Mouse (Mus musculus) naive thymus-derived CD4-positive, alpha-beta T cell, adult 2 months (primary cell): ENCODE measurements around the gene Rpa1.
"Not testable (repeated sequence)": the region's sequence is repeated elsewhere in the genome, so short reads cannot be mapped to it uniquely, and the experiment has no call there.

Source experiments
- DNase-seq: peaks from one replicate; pipeline ENCODE4 v3.0.0-alpha.2; 2011; ENCODE audit warnings: low read depth

The Rpa1 gene

DNA sequence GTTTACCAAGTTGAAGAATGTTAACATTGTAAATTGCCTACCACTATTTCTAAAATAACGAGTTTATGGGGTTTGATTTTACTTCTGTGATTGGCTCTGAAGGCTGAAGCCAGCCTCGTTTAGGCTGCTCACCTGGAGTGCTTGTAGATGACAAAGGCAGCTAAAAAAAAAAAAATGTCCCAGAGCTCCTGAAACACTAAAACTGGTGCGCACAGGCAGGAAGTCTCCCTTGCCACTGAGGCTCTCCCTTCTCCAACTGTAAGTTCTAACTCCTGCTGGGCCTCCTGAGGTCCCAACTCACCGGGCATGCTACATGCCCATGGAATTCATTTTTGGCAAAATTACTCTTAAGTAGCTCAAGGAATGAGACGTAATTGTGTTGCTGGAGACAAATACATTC, 28.9 kb downstream of the Rpa1 start:
- DNase-seq: no peak

DNA sequence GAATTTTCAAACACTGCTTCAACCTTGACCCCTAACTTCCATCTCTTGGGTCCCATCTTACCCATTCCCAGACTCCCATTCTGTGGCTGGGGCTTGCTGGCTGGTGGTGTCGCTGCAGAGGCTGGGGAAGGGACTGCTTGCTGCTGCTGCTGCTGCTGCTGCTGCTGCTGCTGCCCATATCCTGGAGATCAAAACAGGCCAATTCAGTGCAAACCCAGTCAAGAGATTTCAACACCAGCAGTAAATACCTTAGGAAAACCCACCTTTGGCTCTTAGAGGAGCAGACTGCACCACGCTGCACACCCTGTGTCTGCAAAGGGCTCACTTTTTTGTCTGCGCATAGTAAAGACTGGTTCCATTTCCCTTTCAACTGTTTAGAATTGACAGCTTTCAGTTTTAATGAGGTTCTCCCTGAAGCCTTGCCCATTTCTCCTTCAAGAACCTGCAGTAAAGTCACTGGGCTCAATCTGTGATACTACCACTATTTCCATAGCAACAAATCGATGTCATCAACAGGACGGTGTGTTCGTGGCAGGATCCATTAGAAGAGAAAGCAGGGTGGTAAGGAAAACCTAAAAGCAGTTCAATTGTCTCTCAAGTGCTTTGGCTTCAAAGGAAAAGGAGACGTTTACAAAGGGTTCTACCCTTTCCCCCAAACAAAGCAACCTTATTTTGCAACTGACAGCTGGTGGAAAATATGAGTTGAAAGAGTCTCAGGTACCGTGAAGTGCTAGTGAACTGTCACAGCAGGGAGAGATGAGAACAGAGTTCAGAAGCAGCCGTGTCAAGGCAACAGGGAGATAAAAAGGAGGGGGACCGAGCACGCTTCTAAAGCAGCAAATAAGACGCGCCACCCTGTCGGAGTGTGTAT, 29.5 kb downstream of the Rpa1 start:
- DNase-seq: peak; percentile 91

DNA sequence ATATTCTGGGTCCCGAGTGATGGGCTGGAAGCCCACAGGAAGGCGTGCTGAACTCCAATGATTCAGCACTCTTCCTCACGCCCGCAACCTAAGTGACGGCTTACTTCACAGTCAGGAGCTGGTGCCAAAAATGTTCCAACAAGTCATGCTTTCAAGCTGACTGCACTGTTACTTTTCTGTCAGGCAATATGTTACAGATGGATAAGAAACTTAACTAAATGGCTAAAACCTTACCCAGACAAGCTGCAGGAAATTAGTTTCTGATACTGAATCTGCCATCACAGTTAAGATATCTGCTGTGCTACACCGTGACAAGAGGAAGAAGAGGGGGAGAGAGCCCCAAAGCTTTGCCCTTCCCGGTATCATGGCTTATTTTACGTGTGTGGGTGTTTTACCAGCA, 34.3 kb downstream of the Rpa1 start:
- DNase-seq: no peak

DNA sequence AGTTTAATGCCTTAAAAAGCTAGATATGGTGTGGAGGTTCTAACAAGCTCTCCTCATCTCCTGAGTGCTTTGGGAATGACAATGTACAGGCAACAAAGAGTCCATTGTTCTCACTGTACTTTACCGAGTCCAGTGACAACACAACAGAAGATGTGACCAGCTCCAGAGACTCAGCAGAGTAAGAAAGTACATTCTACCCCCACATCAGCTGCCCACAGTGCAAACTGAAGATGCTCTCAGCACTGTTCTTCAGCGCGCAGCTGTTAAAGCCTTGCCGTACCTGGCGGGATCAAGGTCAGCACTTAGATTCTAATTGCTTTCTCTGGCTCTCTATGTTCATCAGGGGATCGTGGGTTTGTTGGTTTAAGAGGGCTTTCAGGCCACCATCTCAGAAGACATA, 36.4 kb downstream of the Rpa1 start:
- DNase-seq: no peak

DNA sequence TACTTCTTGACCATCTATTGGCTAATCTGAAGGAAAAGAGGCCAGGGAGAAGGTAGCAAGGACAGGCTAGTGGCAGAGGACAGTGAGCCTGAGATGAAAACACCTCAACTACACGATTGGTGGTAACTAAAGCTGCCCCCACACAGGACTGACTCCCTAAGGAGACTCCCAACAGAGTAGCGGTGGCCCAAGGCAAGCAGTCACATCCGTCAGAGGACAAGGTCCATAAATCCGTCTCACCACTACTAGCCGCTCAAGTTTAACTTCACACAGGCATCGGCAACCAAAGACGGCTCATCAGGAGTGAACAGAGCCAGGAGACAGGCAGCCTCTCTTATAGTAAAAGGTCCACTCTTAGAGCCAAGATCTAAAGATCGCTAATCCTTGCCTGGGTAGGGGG, 37.3 kb downstream of the Rpa1 start:
- DNase-seq: no peak

DNA sequence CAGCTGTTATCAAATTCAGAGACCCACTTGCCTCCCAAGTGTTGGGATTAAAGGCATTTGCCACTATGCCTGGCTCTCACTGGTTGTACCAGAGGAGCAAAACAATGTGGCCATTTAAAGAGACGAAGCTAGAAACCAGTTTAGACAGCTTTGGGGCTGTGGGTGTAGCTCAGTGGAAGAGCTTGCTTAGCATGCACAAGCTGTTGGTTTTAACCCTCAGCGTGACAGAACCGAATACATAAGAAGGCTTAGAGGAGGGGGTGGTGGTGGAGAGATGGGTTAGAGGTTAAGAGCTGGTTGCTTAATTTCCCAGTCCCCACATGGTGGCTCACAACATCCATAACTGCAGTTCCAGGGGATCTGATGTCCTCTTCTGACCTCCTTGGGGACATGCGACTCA, 39.5 kb downstream of the Rpa1 start:
- no peak for DNase-seq

DNA sequence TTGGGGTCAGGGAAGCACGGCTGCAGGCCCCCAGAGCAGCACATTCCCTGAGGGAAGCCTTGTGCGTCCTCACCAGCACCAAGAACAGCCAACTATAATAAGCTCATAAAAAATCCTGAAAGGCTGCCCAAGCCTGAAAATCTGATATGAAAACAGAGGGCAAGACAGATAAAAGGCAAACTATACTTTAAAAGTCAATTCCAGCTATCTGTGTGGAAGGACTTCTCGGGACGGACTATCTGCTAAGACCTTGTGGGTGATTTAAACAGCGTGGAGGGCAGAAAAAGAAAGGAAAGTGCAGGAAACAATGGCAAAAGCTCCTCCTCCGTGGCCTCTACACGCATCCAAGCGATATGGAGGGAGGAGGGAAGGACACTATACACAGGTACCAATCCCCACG, 43.3 kb downstream of the Rpa1 start:
- no peak for DNase-seq

DNA sequence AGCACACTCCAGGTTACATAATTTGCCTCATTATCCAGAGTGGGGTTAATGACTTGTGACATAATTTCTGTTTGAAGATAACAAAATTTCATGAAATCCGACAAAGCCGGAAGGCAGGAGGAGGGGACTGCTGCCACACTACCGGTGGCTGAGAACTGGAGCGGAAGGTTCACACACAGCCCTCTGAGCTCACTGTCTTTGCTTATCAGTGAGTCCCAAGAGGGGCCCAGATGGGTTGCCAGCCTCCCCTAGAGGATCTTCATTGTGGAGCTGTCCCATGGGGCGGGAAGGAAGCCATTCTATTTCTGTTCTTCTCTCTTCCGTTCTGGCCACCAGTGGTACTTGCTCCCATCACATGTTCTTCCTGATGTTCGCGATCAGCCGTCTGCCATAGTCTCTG, 47.2 kb downstream of the Rpa1 start:
- DNase-seq: no peak

DNA sequence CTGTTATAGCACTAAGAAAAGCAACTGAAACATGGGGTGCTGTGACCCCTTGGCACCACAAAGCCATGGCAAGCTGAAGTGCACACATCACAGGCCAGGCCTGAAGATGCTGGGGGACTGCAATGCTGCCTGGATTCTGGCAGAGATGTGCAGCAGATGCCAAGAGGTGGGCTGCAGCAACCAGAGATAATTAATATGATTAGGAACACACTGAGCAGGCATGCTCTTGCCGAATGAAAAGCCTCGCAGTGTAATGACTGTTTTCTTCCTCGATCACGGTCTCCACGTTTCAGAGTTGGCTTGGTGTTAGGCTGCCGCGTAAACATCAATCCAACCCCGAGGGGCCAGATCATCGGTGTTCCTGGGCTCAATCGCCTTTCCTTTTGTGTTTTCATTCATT, 48.3 kb downstream of the Rpa1 start:
- no peak for DNase-seq

DNA sequence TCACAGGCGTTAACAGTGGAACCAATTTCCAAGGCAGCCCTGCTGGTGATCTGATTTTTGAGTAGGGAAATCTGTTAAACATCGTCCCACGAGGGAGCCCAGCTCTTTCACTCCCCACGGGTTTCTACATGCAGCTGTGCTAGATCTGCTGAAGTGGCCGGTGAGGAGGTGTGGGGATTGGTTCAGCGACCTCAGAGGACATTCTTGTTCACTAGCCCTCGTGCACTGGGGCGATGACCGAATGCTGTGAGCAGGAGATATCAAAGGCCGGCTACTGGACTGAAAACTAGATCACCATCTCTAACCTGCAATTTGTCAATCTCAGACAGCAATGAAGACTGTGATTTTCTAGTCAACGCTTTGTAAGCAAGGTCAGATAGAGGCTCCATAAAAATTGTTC, 49.6 kb downstream of the Rpa1 start:
- DNase-seq: no peak

DNA sequence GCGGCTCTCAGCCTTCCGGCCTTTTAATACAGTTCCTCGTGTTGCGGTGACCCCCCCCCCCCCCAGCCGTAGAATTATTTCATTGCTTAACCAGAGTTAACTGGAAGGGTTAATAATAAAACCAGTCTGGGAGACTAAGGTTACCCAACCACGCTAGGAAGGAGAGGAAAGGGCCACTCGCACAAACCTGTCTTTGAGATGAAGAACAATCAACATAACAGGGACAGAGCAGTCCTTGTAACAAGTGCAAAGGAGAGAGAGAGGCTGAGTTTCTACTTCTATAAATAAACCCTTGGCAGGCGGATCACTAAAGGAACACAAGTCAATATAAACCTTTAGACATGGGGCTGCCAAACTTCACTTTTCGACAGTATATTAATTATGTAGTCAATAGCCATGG, 50.5 kb downstream of the Rpa1 start:
- no peak for DNase-seq

DNA sequence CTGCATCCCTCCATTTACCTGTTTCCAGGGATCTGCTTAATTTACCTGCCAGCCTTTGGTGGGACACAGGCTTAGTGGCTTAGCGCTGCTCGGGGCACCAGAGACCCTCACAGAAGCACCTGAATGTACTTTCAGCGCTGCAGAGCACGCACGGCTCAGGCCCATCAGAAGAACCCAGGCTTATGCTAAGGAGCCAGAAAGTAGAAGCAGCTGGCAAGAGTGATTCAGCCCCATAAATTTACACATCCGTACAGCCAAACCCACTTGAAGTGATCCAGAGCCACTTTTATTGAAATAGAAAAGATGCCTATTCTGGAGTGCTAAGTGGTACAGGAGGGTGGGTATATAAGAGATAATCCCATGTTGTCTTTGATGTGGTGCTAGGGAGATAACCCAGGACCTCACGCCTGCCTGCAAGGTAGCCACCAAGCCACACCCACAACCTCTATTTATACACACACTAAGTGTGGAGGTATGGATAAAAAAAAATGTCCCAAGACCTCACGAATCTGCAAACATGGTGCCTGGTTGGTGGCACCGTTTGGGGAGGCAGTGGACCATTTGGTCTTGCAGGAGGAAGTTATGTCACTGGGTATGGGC, 51.6 kb downstream of the Rpa1 start:
- no peak for DNase-seq

DNA sequence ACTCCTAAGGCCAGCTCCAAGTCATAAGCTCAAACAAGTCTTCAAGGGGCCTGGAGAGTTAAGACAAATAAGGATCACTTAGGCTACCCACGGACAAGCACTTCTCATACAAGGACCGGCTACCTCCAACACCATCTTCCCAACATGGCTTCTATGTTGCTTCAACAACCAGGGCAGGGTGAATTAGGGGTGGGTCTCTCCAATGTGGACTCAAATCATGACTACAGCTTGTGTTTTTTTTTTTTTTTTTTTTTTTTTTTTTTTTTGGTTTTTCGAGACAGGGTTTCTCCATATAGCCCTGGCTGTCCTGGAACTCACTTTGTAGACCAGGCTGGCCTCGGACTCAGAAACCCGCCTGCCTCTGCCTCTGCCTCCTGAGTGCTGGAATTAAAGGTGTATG, 52.6 kb downstream of the Rpa1 start:
- not testable (repeated sequence) for DNase-seq

DNA sequence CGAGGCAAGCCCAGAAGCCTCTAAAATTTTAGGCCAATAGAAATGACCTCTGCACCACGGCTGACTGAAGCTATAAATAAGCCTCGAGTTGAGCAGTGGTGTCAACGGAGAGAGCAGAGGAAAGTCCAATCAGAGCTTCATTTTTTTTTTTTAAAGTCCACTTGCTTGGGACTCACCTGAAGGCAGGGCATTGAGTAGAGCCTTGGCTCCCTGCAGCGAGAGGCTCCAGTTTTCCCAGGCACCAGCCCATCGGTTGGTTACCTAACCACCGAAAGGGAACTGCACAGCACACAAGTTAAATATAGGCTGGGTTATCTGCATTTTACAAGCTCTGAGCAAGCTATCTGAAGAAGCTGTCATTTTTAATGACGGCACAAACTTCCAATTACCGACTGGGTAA, 53.3 kb downstream of the Rpa1 start:
- DNase-seq: no peak

DNA sequence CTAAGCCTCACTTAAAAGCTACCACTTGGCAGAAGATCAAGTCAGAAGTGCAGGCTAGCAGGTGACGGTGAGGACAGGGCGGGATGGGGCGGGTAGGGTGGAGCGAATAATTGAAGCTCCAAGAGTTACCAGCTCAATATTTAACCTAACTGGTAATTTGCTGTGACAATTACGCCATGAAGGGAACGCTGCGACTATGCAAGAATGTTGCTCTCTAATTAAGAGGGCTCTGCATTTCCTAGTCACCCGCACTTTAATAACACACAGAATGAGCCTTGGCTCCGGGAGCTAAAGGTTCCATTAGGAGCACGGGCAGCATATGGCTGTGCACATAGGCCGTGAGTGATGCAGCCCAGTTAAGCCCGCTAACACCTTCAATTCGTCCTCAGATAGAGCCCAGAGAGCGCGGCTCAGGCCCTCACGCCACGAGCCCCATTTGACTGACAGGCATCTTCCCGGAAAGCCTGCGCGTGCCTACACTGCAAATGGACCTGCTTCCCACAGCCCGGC, 54.2 kb downstream of the Rpa1 start:
- DNase-seq: no peak

DNA sequence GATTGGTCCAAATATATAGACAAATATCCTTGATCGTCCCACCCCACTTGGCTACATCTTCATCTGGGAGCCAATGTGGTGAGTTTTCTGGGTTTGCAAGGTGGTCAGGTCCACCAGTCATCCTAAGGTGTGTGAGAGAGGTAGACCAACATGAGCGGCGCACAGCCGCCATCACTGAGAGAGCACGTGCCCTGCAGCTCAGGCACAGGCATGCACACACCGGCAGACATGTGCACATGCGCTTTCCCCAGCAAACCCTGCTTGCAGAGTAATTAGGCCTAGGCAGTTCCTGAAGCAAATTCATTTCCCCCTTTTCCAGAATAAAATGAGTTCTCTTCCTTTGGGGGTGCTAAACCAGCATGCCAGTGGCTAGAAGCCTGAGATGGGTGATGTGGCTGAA, 55.8 kb downstream of the Rpa1 start:
- no peak for DNase-seq

DNA sequence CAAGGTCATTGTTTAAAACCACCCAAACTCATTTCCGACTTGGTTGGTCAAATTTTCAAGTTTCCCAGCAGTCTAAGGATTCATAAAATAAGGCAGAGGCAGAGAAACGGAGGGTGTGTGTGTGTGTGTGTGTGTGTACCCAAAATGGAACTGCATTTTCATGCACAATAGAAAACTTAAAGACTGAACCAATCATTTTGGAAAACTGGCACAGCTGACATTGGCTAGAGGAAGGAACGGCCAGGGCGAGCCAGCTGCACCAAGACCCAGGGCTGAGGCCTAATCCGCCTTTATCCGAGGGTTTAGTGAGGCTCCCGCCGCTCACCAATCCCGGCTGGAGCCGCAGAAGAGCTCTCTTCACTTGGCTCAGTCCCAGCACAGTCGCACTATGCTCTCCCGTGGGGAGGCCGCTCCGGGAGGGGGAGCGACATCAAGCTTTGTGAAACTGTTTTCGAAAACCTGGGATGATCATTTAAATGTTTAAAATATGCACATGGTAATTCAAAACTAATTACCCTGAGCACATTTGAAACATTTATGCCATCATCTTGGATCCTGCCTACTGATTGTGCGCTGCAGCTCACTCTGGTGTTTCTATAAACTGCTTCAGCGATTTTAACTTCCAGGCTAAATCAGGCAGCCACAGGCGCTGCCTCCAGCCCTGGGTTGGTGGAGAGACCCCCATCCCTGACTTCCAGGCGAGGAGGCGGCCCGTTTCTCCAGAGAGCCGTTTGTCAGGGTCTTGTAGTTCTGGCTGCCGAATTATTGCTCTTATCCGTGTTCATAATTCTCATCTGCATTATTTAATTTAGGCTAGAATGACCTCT, 56.5 kb downstream of the Rpa1 start:
- no peak for DNase-seq

DNA sequence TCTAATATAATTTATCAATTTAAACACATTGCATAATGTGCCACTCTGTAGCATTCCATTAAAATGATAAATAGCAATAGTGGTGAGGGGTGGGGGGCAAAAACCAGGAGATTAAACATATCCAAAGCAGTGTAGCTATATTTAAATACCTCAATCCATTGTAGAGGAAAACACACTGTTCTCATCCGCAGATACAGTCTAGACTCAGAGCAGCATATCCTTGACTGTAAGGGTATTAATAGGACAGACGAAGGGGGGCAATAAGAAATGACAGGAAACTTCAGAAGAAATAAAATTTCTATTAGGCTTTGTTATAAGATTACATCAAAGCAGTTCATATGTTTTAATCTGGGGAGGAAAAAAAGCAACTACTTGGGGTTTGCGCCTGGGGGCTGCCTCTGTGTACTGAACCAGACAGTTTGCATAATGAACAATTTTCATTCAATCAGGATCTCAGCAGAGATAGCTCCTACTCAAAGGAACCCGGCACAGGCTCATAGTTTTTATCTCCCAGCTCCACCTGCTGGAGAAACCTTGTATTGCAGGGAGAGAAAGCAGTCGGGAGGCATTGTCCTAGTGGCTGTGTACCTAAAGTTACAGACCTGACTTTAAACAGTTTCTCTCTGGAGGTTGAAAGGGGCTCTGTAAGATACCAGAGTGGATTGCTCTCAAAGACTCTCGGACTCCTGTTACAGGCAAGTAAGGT, 57.4 kb downstream of the Rpa1 start:
- peak; percentile 95 for DNase-seq

DNA sequence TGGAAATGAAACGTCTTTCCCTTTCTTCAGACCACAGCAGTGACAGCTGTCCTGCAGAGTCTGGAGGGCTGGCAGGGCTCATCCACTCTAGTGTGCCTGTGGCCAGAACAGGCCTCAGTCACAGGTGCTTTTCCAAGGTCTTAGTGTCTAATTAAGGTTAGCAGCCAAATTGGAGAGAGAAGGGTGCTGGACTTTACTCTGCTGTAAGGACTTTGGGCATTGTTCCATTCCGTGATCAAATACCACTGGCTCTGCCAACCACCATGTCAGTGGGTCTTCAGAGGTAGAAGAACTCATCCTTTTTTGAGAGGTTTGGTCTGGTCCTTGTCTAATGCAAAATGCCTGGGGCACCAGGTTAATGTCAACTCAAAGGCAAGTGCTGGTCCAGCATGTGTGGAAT, 59.0 kb downstream of the Rpa1 start:
- no peak for DNase-seq

DNA sequence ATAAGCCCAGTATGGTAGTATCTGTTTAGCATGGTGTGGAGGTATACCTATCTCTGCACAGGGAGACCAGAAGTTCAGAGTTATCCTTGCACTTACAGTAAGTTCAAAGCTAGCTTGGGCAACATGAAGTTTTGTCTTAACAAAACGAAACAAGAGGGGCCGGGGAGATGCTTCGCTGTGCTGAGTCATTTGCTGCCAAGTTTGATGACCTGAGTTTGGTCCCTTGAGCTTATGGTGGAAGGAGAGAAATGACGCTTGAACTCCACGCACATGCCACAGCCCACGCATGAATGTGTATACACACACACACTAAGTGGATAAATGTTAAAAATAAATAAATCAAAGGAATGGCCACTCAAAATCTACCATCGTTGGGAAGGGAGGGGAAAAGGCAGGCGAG, 59.6 kb downstream of the Rpa1 start:
- DNase-seq: no peak

DNA sequence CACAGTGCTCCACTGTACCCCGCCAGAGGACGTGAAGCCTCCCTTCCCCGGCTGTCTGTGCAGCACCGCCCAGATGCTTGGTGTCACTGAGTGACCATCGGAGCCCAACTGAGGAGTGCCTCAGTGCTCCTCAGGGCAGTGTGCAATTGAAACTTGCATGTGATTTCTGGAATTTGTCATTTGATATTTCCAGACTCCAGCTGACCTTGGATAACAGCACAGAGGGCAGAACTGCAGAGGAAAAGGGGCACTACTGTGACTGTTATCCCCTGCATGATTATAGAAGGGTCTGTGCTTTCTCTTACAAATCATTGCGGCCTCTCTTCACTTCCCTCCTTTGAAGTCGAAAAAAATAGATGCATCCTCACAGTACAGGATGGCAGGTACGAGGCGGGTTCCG, 60.2 kb downstream of the Rpa1 start:
- no peak for DNase-seq

DNA sequence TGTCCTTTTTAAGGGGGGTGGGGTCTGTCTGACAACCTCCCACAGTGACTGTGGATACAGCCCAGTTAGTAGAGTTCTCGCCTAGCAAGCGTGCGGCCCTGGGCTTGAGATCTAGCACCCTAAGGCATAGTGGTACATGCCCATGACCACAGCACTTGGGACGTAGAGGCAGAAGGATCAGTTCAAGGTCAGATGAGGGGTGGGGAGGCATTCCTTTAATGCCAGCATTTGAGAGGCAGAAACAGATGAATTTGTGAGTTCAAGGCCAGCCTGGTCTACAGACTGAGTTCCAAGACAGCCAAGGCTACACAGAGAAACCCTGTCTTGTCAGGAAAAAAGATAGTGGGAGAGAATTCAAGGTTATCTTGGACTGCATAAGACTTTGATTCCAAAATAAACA, 61.3 kb downstream of the Rpa1 start:
- no peak for DNase-seq
